Mouse (Mus musculus) ES-E14 (cell line): Measurements from ENCODE around the gene Lamc3.

ENCODE experiments used
- CHD2 ChIP-seq: IDR thresholded peaks from 2 replicates; pipeline ENCODE4 v1.6.1; 2014; ENCODE audit warnings: mild to moderate bottlenecking, low read depth, low read length, inconsistent platforms
- MAFK ChIP-seq: IDR thresholded peaks from 2 replicates; pipeline ENCODE4 v1.6.1; 2014; ENCODE audit warnings: mild to moderate bottlenecking, low read depth, low read length, inconsistent platforms; ENCODE audit not compliant: insufficient read depth
- ZC3H11A ChIP-seq: IDR thresholded peaks from 2 replicates; pipeline ENCODE4 v1.6.1; 2012; ENCODE audit warnings: low read depth, mild to moderate bottlenecking, inconsistent platforms, low read length, borderline replicate concordance

DNA sequence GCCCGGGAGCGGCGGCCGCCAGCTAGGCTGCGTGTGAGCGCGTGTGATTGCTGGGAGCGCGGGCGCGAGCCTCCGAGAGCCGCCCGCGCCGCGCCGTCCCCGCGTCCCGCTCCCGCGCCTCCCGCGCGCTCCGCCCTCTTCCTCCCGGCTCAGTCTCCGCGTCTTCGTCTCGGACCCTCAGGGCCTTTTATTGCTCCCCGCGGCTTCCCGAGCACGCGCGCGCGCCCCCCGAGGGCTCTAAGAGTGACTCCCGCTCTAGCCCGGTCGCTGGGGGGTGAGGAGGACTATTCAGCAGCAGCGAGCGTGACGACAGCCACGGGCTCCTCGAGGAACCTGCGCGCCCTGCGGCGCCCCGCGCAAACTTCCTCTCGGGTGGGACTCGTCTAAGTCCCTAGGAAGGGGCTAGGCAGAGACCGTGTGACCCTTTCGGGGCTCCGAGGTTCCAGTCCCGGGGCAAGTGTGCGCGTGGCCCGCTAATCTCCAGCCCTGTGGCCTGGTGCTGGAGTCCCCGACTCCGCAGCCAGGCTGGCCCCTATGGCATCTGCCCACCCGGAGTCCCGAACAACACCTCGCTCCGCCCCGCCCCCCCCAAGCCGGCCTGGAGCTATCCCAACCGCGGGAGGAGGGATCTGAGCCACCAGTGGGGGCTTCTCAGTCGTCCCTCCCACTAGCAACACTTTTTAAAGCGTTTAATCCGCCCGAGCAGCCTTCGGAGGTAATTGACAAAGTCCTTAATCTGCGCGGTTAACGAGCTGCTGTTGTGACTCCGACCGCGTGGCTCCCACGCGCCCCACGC, 41.0 kb upstream of the Lamc3 start, which contains the start of gene Fibcd1:
- TF ChIP-seq ZC3H11A (no peak), CHD2 (no peak), MAFK (no peak)
